Mouse (Mus musculus) right cerebral cortex, postnatal 4 days (tissue): ENCODE measurements around the gene Stpg2.
"Not testable (repeated sequence)": the region's sequence is repeated elsewhere in the genome, so short reads cannot be mapped to it uniquely, and the experiment has no call there.

Experiments
- DNase-seq: peaks from one replicate; pipeline ENCODE4 v3.0.0-alpha.2; 2022

Stpg2 gene

GRCm38 (mm10) chr3:139205444-139205998 lies at the start of gene Stpg2:
Stpg2 (plus strand) TSS chr3:139205694.
- DNase-seq, result peak; percentile 92

- DNase-seq, result no peak
Measured at GRCm38 (mm10) chr3:139162146-139162545, 43.3 kb upstream of the Stpg2 start.

- DNase-seq, result no peak
Measured at GRCm38 (mm10) chr3:139162658-139163057, 42.8 kb upstream of the Stpg2 start.

GRCm38 (mm10) chr3:139168510-139169269 lies 36.8 kb upstream of the Stpg2 start:
- DNase-seq, result no peak

GRCm38 (mm10) chr3:139169740-139170139 lies 35.8 kb upstream of the Stpg2 start:
- DNase-seq, result no peak

- no peak for DNase-seq
Measured at GRCm38 (mm10) chr3:139176936-139177335, 28.6 kb upstream of the Stpg2 start.

- no peak for DNase-seq
Measured at GRCm38 (mm10) chr3:139191541-139191940, 14.0 kb upstream of the Stpg2 start.

- DNase-seq, result no peak
Measured at GRCm38 (mm10) chr3:139193917-139194316, 11.6 kb upstream of the Stpg2 start.

GRCm38 (mm10) chr3:139198412-139198811 lies 7.1 kb upstream of the Stpg2 start:
- no peak for DNase-seq

GRCm38 (mm10) chr3:139200324-139200723 lies 5.2 kb upstream of the Stpg2 start:
- DNase-seq, result no peak

GRCm38 (mm10) chr3:139216945-139217344 lies 11.5 kb downstream of the Stpg2 start:
- DNase-seq, result no peak

- no peak for DNase-seq
Measured at GRCm38 (mm10) chr3:139225123-139225522, 19.6 kb downstream of the Stpg2 start.

GRCm38 (mm10) chr3:139226811-139227210 lies 21.3 kb downstream of the Stpg2 start:
- DNase-seq, result no peak

- DNase-seq, result no peak
Measured at GRCm38 (mm10) chr3:139245219-139245618, 39.7 kb downstream of the Stpg2 start.

- no peak for DNase-seq
Measured at GRCm38 (mm10) chr3:139246508-139246907, 41.0 kb downstream of the Stpg2 start.

- not testable (repeated sequence) for DNase-seq
Measured at GRCm38 (mm10) chr3:139262359-139262758, 56.9 kb downstream of the Stpg2 start.

- no peak for DNase-seq
Measured at GRCm38 (mm10) chr3:139297909-139298308, 92.4 kb downstream of the Stpg2 start.

- no peak for DNase-seq
Measured at GRCm38 (mm10) chr3:139308078-139308809, 102.8 kb downstream of the Stpg2 start.

GRCm38 (mm10) chr3:139311721-139312120 lies 106.2 kb downstream of the Stpg2 start:
- no peak for DNase-seq

- DNase-seq, result no peak
Measured at GRCm38 (mm10) chr3:139380494-139380893, 175.0 kb downstream of the Stpg2 start.

GRCm38 (mm10) chr3:139397077-139397865 lies 191.8 kb downstream of the Stpg2 start:
- DNase-seq, result no peak

- no peak for DNase-seq
Measured at GRCm38 (mm10) chr3:139404673-139405072, 199.2 kb downstream of the Stpg2 start.

- DNase-seq, result no peak
Measured at GRCm38 (mm10) chr3:139419142-139419541, 213.6 kb downstream of the Stpg2 start.
